Mouse (Mus musculus) heart, postnatal 10 days (tissue): ENCODE results near the gene Plekhg2. TPM values are rescaled to one million over a fixed set of nuclear protein-coding genes. Genes with fewer than 3 reads are reported as not detected.
"Not testable (repeated sequence)": the region's sequence is repeated elsewhere in the genome, so short reads cannot be mapped to it uniquely, and the experiment has no call there.

Experiments used
- DNase-seq, 2 experiments: peaks; one replicate each; pipeline ENCODE4 v3.0.0; 2021
- intact Hi-C: fragments of 180-260 bp; cut with DNase I; formaldehyde crosslinking; loops from one replicate; pipeline ENCODE4 v1.15.1; 2025
- total RNA-seq, 2 experiments: library from RNA; stranded (reverse); gene quantifications; 2 replicates each; pipeline ENCODE4 v1.2.3; 2021

Gene Plekhg2
- total RNA-seq = 10 to 100 TPM; 36.0 to 42.3 TPM

DNA sequence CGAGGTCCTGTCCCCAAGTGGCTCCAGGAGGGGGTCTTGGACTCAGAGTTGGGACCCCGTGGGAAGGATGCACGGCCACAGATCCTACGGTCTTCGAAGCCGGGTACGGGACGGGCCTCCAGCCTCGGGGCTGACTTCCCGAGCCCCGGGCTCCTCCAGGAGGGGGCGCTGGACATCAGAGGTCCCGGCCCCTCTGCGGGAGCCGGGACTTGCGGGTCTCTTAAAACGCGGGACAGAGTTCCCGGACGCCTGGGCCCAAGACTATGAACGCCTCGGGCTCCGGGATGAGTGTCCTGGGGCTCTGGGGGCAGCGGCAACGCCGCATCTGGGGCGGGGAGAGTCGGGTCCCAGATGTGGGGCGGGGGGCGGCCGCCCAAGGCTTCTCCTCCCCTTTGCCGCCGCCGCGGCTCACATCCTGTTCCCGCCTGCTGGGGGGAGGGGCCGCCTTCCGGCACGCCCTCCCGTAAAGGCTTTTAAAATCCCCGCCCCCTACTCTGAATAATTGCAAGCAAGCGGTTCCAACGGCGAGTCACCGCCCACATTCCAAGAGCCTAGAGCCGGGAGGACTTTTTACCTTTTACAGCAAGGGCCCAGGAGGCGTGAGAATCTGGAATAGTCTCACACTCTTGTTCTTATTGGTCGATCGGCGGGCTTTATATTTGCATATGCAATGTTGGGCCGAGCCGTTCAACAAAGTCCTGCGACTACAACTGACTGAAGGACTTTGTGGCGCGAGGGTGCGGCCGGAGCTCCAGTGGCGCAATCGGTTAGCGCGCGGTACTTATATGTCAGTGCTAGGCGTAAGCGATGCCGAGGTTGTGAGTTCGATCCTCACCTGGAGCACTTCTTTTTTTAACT is at the start of gene Plekhg2:
TSS of gene Plekhg2 (minus strand) at position 349 of the 858 bp plus-strand sequence.
- DNase-seq = peak; percentile 98 to 99
- intact Hi-C loops = loop anchor here (1.0 to 10.0 kb wide), 2 partner anchors 14 to 582 kb away; no protein-coding TSS in a partner anchor

GRCm38 (mm10) chr7:28419416-28419815 is 47.0 kb upstream of the Plekhg2 start:
- peak; percentile 30 to 36 for DNase-seq
- intact Hi-C loops = no loop called here

- peak; percentile 81 to 88 for DNase-seq
- intact Hi-C loops = no loop called here
Measured at GRCm38 (mm10) chr7:28418096-28418670, 45.8 kb upstream of the Plekhg2 start.

GRCm38 (mm10) chr7:28417368-28417767 is 45.0 kb upstream of the Plekhg2 start:
- intact Hi-C loops = no loop called here
- DNase-seq = no peak

DNA sequence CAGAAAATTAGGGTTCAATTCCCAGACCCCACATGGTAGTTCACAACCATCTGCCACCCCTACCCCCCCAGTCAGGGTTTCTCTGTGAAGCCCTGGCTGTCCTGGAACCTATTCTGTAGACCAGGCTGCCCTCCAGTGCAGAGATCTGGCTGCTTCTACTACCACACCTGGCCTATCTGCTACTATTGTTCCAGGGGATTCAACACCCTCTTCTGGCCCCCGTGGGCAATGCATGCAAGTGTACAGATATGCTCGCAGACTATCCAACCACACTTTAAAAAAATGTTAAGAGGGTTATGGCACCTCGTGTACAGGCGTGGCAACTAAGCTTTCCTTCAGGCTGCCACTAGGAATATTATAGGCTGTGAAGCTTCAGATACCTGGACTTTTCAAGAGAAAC is 40.4 kb upstream of the Plekhg2 start:
- intact Hi-C loops = no loop called here
- no peak for DNase-seq

- intact Hi-C loops = no loop called here
Measured at GRCm38 (mm10) chr7:28410841-28411475, 38.6 kb upstream of the Plekhg2 start.

DNA sequence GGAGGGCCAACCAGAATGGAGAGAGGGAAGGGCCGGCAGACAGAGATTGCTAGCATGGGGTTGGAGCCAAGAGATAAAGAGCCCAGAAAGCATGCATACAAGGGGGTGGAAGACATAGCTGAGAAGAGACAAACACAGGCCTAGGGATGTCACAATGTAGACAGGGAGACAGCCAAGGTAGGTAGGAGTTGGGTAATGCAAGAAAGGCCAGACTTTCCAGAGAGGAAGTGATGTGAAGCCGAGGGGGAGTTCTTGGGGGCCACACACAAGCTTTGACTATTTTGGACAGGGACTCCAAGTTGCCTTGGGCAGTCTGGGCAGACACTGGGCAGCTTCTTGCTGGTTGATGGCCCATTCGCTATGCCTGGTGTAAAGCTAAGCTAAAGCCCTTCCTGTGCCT is 29.5 kb upstream of the Plekhg2 start:
- intact Hi-C loops = no loop called here
- no peak for DNase-seq

More at GRCm38 (mm10) chr7:28410841-28411475, 38.6 kb upstream of the Plekhg2 start:
- DNase-seq = peak; percentile 84 to 86

DNA sequence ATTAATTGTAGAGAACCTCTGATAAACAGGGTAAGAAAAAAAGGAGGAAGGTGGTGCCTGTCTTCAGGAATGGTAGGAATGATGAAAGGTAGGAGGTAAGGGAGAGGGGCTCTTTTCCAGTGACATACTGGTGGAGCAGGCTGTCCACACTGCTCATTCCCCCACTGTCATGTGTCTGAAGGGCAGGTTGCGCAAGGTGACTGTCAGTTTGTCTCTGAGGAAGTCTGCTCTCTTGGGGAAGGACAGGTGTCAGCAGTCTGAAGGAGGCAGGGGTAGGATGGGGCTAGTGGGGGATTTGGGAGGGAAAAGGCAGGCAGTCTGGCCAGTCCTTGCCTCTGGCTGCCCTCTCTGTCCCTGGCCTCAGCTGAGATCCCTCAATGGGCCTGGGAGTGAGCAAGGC is 28.6 kb upstream of the Plekhg2 start:
- intact Hi-C loops = no loop called here

GRCm38 (mm10) chr7:28398696-28399340 is 26.4 kb upstream of the Plekhg2 start:
- no peak for DNase-seq
- intact Hi-C loops = no loop called here

More for the DNA sequence above, 28.6 kb upstream of the Plekhg2 start:
- no peak for DNase-seq

- DNase-seq = peak; percentile 35 to 62
Measured at GRCm38 (mm10) chr7:28398000-28398399, 25.6 kb upstream of the Plekhg2 start.

DNA sequence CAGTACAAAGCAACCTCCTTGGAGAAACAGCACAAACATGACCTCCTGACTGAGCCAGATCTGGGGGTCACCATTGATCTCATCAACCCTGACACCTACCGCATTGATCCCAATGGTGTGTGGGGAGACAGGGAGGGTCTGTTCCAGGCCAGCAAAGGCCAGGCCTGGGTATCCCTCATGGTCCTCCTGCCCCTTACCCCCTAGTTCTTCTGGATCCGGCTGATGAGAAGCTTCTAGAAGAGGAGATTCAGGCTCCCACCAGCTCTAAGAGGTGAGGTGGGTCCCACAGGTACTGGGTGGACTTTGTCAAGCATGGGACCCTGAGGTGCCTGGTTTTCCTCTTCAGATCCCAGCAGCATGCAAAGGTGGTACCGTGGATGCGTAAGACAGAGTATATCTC is 23.0 kb upstream of the Plekhg2 start:
- DNase-seq = no peak
- intact Hi-C loops = no loop called here

More at GRCm38 (mm10) chr7:28398000-28398399, 25.6 kb upstream of the Plekhg2 start:
- intact Hi-C loops = no loop called here

GRCm38 (mm10) chr7:28393272-28393951 is 21.0 kb upstream of the Plekhg2 start:
- no peak for DNase-seq
- intact Hi-C loops = no loop called here

DNA sequence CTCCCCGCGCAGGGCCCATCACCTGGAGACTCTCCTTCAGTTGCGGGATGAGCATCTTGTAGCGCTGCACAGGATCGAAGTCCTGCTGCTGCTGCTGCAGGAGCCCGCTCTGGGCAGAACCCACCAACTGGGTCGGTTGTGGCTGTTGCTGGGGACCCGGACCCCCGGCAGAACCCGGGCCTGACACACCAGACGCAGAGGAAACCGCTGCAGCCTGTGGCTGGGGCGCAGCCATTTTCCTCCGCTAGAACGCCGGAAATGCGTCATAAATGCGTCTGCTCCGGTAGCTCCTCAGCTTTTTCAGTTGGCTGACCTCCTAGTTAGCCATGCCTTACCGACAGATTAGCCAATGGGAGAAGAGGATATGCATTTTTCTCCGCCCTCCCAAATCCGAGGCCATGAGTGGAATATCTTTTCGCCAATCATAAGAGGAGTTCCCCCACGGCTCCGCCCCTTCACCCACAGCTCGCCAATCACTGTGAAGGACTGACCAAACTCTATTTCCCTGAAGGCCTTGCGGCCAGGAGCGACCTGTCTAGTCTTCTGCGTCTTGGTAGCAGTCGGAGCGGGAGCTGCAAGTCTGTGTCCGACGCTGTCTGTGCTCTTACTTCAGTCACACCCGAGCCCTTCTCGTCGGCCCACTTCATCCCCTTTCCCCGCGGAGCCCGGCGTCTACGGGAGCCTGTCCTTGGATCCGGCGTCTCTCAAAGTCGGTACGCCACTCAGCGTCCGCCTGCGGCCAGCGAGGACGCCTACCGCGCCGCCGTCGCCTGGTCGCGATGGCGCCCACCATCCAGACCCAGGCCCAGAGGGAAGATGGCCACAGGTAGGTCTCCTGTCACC is 20.3 kb upstream of the Plekhg2 start, which contains the start of the genes Med29 and Paf1:
TSS of gene Med29 (minus strand) at position 280 of the 843 bp plus-strand sequence.
TSS of gene Paf1 (plus strand) at position 523 of the 843 bp plus-strand sequence.
- intact Hi-C loops = no loop called here
- DNase-seq = peak; percentile 98

- no peak for DNase-seq
- intact Hi-C loops = no loop called here
Measured at GRCm38 (mm10) chr7:28390331-28390730, 17.9 kb upstream of the Plekhg2 start.

GRCm38 (mm10) chr7:28387384-28387783 is 15.0 kb upstream of the Plekhg2 start:
- intact Hi-C loops = not testable (repeated sequence)

GRCm38 (mm10) chr7:28386877-28387276 is 14.5 kb upstream of the Plekhg2 start:
- intact Hi-C loops = loop anchor here (1.0 kb wide), 1 partner anchor 14 kb away; no protein-coding TSS in a partner anchor

More at GRCm38 (mm10) chr7:28387384-28387783, 15.0 kb upstream of the Plekhg2 start:
- not testable (repeated sequence) for DNase-seq

DNA sequence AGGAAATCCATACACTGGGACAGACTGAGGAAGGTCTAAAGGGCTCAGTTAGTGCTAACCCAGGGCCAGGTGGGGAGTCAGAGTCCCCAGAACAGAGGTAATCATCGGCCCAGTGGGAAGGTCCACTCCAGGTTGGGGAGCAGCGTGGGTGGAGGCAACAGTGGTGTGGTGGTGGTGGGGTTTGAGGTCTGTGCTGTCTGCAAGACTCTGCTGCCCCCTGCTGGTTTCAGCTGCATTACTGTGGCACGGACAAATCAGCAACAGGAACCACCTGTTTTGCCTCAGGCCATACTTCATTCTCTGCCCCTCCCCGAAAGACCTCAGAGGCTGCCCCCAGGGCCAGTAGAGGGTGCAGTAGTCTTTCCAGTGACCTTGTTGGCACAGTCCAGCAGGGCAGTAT is 14.1 kb upstream of the Plekhg2 start:
- peak; percentile 88 to 94 for DNase-seq
- intact Hi-C loops = loop anchor here (1.0 kb wide), 1 partner anchor 13 kb away; no protein-coding TSS in a partner anchor

More at GRCm38 (mm10) chr7:28386877-28387276, 14.5 kb upstream of the Plekhg2 start:
- not testable (repeated sequence) for DNase-seq

DNA sequence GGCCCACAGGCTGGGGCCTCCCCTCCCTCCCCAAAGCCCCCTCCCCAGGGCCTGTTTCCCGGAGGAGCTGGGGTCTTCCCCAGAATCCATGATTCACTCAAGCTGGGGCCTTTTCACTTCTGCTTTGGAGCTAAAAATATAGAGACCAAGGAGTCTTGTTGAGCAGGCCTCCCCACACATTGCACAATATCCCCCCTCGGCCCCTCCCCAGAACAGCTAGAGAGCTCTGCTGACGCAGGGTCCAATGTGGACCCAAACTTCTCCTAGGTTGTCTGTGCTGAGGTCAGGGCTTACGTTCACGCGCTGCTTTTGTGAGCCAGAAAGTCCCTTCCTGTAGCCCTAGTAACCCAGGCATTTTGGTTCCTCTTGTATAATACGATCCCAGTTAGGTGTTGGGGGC is 13.6 kb upstream of the Plekhg2 start:
- DNase-seq = peak; percentile 35 to 44
- intact Hi-C loops = loop anchor here (1.0 kb wide), 1 partner anchor 13 kb away; no protein-coding TSS in a partner anchor

DNA sequence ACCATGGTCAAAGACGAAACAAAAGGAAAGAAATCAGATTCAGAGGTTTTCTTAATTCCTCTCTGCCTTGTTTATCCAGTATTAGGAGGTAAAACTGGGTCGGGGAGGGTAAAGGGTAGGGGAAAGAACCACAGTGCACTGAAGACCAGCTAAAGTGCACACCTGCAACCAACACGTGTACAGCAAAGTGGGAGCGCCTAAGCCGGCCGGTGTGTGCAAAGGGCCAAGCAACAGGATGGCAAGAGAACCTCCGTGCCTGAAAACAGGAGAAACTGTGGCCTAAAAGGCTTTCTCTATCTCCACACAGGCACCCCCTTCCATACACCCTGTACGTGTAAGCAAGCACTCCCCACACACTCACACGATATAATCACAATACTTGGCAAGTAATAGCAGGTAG is 12.8 kb upstream of the Plekhg2 start:
- no peak for DNase-seq
- intact Hi-C loops = no loop called here
